Mouse (Mus musculus): Measurements from ENCODE around the gene Hspg2.

GRCm38 (mm10) chr4:137609281-137609680 lies 140.7 kb downstream of the Hspg2 start:
- no peak for TF ChIP-seq CTCF (IDR thresholded peaks at IDR 0.05; ENCODE audit: insufficient read depth, low read length)
- TF ChIP-seq POLR2A (IDR thresholded peaks at IDR 0.05; ENCODE audit: borderline replicate concordance, extremely low read depth, low read depth, low read length) = no peak
